Mouse (Mus musculus): Measurements from ENCODE around the gene Eci1. TPM values are rescaled to one million over a fixed set of nuclear protein-coding genes. Genes with fewer than 3 reads are reported as not detected.

The Eci1 gene
- total RNA-seq, 2 experiments from 2014 or later, result 249 to 330 TPM

DNA sequence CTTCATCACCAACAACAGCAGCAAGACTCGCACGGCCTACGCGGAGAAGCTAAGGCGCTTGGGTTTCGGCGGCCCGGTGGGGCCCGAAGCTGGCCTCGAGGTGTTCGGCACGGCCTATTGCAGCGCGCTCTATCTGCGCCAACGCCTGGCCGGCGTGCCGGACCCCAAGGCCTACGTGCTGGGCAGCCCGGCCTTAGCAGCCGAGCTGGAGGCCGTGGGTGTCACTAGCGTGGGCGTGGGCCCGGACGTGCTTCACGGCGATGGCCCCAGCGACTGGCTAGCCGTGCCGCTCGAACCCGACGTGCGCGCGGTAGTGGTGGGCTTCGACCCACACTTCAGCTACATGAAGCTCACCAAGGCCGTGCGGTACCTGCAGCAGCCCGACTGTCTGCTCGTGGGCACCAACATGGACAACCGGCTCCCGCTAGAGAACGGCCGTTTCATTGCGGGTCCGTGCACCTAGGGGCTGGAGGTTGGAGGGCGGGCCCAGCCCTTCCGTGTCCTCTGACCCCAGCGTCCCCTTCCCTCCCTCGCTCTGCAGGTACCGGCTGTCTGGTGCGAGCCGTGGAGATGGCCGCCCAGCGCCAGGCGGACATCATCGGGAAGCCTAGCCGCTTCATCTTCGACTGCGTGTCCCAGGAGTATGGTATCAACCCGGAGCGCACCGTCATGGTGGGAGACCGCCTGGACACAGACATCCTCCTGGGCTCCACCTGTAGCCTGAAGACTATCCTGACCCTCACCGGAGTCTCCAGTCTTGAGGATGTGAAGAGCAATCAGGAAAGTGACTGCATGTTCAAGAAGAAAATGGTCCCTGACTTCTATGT lies 44.5 kb downstream of the Eci1 start:
- peak; percentile 52 to 61 for DNase-seq (ENCODE audit: low spot score in 2 of 2)

DNA sequence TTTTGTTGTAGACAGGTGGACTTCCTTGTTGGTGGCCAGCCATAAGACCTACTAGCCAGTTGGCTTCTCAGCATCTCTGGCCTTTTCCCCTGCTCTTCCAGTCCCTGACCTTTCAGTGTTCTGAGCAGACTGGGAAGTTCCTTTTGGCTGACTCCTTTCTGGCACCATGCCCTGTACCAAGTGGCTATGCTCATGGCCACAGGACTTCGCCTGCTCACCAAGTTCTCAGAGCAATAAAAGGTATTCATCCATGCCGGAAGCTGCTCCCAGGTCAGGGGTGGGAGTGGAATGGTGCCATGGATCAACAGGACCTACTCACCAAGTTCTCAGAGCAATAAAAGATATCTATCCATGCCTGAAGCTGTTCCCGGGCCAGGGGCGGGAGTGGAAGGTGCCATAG lies 46.1 kb downstream of the Eci1 start:
- peak; percentile 57 to 68 for DNase-seq (ENCODE audit: low spot score in 2 of 2)

DNA sequence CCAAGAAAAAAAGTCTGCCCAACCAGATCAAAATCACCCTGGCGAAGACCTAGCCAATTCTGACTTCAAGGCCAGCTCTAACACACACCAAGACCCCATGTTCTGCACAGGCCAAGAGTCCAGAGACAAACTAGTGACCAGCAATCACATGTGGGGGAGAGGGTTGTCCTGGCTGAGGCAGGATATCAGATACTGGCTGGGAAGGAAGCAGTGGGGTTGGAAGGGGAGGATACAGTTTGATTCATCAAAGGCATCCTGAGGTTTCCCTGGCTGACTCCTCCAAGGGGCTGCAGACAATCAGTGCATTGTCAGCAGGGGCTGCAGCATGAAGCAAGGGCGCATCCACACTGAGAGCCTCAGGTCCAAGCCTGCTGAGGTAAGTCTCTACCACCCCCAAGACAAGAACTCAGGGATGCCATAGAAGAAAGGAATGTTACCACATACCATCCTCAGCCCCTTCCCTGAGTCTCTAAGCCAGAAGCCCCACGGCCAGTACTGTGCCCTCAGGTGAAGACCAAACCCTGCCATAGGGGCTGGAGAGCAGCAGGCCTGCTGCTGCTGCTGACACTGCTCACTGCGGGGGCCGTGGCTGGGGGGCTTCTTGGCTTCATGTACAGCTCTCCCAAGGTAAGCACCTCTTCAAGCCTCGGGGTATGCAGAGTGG lies 47.3 kb downstream of the Eci1 start, which contains the start of gene Bricd5:
Gene Bricd5, plus strand, starts transcription at position 273 of the 664 bp plus-strand sequence.
- no peak for DNase-seq (ENCODE audit: low spot score in 2 of 2)

DNA sequence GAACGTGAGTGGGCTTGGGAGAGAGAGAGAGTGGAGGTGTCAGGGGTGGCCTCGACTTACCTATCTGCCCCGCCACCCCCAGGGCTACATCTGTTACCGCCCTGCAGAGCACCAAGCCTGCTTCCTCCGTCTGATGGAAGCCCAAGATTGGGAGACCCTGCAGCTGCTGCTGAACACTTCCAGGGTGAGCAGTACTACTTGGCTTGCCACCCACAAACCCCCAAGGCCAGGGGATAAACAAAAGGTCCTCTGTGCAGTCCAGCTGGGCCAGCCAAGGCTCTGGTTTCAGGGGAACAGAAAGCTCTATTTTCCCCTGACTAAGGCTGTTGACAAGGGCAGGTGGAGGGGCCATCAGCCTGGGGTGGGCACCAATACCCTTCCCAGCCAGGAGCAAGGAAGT lies 48.1 kb downstream of the Eci1 start:
- no peak for DNase-seq (ENCODE audit: low spot score in 2 of 2)

DNA sequence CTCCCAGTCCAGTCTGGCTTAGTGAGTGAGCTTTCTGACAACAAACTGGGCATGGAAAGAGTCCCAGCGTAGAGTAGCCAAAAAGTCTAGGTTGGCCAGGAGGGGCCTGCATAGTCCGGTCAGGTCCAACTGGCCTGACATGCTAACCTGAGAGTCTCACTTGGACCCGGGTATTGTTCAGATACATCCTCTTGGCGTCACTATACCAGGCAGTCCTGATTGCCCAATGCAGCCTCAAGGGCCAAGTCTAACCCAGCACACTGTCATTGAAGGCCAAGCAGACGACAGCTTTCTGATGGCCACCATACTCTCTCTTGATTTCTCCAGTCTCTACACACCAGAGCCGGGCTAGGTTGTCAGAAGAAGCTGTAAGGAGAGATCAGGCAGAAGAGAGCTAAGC lies 49.1 kb downstream of the Eci1 start:
- DNase-seq (ENCODE audit: low spot score in 2 of 2), result no peak

DNA sequence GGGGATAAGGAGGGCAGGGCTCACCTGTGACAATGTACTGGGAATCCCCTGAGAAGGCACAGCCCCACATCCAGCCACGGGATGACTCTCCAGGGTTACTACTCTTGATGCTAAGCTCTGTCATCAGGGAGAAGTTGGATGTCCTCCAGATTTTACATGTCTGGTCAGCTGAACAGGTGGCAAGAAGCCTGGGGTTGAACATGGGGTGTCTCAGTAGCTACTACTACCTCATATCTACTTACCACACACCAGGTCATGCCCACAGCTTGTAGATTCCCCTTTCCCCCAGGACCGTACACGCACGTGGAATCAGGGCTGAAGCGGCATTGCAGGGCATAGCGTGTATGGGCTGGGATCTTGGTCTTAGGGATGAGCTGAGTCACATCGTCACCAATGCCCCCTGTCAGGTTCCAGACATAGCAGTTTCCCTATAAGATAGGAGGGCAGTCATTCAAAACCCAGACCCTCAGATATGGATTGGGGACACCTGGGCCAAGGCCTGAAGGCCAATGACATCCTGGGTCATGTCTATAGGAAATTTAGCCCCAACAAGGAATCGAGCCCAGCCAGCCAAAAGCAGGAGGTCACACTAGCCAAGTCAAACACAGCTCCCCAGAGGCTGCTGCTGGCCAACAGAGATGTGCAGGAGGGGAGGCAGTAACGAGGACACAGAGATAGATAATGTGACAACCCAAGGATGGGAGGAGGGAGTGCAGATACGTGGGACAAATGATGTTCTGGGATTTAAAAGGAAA lies 49.8 kb downstream of the Eci1 start:
- no peak for DNase-seq (ENCODE audit: low spot score in 2 of 2)

DNA sequence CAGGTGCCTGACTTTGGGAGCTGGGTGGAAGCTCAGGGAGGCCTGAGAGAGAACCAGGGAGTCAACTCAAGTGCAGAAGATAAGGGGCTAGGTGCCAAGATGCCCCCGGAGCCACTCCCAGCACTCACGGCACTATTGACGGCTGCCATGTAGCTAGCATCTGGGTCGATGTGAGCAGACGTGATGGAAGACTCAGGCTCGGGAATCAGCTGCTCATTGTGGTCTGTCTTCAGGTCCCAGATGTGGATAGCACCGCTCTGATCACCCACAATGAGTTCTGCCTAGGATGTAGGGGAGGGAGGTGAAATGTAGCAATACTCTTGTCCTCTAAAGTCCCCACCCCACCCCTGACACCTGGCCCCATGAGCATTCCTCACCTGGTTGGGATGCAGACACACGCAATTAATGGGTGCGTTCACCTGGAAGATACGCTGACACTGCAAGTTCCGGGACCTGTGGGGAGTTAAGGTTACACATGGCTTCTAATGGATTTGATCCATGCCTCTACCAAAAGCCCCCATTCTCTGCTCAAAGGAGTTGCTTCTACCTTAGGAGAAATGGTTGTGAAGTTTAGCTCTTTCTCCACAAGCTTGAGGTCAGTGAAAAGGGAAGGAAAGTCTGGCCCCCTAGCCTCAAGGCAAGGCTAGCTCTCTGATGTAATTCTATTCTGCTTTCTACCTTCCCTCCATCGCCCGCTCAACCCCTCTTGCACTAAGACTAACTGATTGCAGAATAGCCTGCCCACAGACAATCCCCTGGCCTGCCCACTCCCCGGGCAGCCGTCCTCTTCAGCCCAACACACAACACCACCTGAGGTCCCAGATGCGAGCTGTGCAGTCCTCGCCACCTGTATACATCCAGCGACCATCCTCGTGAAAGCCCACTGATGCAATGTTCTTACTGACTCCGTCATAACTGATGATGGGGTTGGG lies 50.9 kb downstream of the Eci1 start:
- no peak for DNase-seq (ENCODE audit: low spot score in 2 of 2)

DNA sequence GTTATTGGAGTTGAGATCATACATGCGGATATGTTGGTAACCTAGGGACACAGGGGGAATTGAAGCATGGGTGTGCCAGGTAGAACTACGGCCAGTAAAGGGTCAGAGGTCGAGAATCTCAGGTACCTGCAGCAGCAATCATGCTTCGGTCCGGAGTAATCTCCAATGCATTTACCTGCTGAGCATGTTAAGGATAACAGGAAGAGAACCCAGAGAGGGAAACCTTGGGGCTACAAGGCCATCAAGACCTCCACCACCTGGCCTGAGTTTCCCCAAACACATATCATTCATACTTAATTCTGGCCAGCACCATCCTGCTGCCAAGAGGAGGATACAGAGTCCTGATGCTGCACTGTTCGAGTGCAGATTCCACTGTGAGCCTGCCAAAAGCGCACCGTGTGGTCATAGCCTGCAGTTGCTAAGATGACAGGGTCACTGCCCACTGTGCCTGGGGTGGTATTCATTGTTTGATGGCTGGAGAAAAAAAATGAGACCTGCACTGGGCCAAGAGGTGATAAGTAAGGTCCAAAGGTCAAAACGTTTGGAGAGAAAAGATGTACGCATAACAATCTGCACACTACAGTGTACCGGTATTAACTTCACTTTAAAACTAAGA lies 51.7 kb downstream of the Eci1 start:
- no peak for DNase-seq (ENCODE audit: low spot score in 2 of 2)

DNA sequence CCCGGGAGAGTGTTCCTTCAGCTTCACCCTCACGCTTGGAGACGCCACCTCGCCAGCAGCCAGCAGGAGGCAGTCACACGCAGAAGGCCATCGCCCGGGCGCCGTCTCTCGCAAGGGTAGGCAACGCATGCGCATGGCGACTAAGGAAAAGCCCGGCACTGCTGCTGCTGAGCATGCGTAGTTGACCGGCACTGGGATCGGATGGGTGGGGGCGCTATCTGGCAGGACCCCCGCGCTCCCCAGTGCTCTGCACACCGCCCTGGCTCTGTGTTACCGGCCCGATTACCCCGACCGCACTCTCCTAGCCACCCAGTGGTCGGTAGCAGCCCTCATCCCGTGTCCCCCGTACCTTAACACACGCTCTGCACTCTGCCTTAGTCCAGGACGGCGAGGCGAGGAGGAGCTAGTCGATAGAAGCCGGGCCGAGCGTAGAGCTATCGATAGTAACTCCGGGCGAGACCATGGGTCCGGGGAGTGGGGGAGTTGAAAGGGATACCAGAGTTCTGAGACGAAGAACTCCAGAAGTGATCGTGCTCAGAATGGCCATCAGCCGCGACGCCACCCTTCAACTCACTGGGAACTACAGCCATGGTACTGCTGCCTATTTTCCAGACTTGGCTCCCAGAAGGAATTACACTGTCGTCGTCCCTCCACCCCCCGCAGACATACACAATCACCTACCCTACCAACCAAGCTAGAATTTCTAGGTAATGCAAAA lies 52.4 kb downstream of the Eci1 start, which contains the start of gene Mlst8:
Gene Mlst8, minus strand, starts transcription at position 416 of the 718 bp plus-strand sequence.
- DNase-seq (ENCODE audit: low spot score in 2 of 2), result peak; percentile 96 to 97

DNA sequence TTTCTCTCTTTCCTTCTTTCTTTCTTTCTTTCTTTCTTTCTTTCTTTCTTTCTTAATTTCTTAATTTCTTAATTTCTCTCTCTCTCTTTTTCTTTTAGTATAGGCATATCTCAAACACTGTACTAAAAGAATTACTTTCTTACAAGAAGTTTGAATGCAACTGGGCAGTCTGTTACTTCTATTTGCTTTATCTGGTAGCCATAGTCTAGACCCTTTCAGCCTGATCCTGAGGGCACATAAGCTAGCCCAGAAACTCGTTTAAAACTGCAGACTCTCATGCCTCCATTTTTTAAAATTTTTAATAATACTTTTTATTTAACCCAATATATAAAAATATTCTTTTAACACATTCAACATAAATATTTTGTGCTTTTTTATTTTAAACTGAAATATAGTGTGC lies 53.0 kb downstream of the Eci1 start:
- no peak for DNase-seq (ENCODE audit: low spot score in 2 of 2)

DNA sequence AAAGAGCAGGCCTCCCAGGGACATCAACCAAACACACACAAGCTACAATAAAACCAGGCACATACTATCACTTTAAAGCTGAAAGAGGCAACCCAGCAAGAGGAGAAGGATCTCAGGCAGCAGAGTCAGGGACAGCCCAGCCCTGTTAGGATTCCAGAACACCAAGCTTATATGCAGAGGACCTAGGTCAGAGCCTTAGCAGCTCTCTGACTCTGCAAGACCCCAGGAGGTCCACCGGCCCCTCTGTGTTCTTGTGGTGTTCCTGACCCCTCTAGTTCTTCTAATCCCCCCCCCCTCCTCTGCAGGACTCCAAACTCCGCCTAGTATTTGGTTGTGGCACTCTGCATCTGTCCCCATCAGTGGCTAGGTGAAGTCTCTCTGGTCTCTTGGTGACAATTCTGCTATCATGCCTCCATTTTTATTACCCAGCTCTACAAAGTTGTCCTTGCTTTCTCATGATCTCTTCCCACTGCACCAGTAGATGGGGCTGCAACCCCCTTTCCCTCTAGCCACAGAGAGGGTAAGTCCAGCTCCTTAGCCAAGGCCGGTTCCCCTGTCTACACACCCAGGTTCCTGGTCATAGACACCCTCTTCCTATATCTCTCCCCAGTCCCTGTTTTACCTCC lies 53.9 kb downstream of the Eci1 start:
- no peak for DNase-seq (ENCODE audit: low spot score in 2 of 2)

DNA sequence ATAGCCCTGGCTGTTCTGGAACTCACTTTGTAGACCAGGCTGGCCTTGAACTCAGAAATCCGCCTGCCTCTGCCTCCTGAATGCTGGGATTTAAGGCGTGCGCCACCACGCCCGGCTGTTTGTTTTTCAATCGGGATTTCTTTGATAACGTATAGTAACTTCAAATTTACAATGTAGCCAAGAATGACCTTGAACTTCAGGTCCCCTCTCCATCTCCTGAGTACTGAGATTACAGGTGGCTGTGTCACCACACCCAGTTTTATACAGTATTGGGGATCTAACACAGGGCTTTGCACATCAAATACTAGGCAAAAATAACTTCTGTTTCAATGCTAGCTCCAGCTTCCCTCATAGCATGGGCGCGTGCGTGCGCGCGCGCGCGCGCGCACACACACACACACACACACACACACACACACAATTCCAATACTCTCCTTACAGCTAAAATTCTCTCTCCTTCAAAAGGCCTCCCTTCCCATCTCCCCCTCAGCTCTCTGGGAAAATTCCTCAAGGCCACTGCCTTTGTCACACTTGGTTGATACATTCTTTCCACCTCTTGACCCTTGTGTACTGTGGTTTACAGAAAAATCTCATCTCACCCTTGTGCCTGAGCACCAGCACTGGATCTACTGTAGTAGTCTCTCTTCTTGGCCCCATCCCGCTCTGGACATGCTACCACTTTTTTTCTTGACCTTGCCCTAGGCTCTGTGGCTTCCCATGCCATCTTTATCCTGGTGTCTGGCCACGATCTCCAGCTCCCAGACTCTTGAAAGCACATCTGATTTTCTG lies 54.8 kb downstream of the Eci1 start:
- no peak for DNase-seq (ENCODE audit: low spot score in 2 of 2)

DNA sequence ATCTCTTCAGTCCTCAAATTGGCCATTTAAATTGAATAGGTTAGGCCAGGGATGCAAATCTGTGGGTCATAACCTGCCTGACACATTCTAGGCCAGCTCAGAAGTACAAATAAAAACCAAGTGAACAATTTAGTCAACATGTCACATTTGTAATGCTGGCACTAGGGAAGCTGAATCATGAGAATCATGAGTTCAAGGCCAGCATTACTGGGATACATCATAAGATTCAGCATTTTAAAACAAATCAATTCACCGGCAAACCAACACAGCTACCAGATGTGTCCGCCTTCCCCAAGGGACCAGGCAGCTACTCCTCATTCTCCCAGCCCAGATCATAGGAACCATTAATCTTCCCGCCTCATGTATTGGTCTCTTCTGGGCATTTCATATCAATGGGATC lies 57.1 kb downstream of the Eci1 start:
- no peak for DNase-seq (ENCODE audit: low spot score in 2 of 2)

DNA sequence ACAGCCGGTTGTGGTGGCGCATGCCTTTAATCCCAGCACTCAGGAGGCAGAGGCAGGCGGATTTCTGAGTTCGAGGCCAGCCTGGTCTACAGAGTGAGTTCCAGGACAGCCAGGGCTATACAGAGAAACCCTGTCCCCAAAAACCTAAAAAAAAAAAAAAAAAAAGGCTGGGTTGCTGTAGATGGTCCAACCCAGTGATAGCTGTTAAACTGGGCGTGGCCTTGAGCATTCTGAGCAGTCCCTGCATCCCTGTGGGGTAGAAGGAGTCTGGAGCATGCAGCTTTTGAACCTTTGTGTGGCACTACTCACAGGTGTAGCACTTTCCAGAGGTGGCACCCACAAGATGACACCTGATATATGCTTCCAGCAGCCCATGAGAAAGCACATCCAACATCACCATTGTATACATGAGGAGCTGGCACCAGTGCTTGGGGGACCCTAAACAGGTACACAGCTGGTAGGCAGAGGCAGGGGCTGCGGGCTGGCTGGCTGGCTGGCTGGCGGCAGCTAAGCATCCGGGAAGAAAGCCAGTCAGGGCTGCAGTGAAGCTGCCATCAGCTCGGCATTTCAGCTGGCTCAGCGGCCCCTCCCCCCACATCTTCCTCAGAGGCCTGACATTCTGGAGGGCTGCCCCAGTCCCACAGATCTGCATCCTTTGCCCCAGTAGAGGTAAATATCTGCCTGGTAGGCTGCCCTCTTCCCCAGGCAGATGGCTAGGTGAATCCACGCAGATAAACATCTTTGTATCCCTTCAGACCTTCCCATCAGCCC lies 58.8 kb downstream of the Eci1 start:
- DNase-seq (ENCODE audit: low spot score in 2 of 2), result no peak

DNA sequence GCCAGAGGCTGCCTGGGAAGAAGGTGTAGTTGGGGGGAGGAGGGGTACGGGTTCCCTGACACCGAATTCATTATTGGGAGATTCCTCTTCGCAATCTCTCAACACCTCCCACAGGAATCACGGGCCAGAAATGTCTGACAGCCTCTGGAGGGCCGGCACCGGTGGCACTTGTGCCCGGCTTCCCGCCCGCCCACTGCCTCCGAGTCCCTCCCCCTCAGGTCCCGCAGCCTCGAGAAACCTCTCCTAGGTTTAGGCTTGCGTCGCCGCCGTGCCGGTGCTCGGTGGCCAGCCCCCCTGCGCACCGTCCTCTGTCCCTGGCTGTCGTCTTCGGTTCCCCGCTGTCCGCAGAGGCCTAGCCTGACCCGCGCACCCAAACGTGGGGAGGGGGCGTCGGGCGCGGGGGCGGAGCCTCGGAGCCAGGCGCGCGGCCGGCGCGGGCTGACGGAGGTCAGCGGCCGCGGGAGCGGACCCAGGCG lies 61.8 kb downstream of the Eci1 start, which contains the start of gene Caskin1:
Gene Caskin1, plus strand, starts transcription at position 416 of the 476 bp plus-strand sequence.
- peak; percentile 54 for DNase-seq (ENCODE audit: low spot score in 2 of 2)

DNA sequence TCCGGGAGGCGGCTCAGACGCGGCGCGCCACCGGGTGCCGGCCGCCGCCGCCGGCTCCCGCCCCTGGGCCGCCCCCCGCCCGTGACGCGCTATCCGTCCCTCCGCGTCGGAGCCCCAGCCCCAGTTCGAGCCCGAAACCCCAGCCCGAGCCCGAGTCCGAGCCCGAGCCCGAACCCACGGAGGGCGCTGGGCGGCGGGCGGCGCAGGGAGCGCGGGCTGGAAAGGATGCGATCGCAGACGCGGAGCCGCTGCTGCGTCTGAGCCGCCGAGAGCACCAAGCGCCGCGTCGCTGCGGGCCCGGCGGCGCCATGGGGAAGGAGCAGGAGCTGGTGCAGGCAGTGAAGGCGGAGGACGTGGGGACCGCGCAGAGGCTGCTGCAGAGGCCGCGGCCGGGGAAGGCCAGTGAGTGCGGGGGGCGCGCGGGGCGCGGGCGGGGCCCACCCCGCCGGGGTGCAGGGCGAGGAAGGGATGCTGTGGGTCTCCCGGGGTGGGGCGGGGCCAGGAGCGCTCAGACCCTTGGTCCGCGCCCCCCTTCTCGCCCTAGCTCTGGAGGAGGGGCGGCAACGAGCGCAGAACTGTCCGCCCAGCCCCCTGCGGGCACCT lies 62.3 kb downstream of the Eci1 start:
- peak in 1 of 2 experiments; percentile 50 for DNase-seq (ENCODE audit: low spot score in 2 of 2)

Data from adrenal gland, adult 18-20 months (tissue).